Mouse (Mus musculus): ENCODE measurements around the gene Dedd. TPM values are rescaled to one million over a fixed set of nuclear protein-coding genes. Genes with fewer than 3 reads are reported as not detected.

The Dedd gene
- polyA plus RNA-seq, 1 experiment from 2014 or later = 32.8 TPM

DNA sequence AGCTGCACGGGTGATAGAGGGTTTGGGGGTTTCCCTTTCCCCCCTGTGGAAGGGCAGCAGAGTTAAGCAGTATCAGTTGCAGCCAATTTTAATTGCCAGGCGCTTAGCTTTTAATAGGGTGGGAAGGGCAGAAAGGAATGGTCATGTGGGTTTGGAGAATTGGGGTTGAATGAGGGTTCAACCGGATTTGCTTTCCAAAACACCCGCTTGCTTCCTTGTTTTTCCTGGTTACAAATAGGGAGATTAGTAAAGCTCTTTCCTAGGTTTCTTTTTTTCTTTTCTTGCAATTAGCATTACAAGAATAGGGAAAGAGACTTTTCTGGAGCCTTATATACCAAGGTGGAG is 1.2 kb downstream of the Dedd start:
- Histone ChIP-seq H3K36me3 (ENCODE audit: control insufficient read depth, insufficient read depth, low read length) (no peaks in the 10 kb centered on the region; the same call in 1 of the 2 replicates), H3K27me3 (ENCODE audit: control insufficient read depth, insufficient read depth, low read length) (no peaks in the 10 kb centered on the region), H3K27ac (replicated peaks) (peak overlapping the region; percentile 99), H3K4me2 (replicated peaks; ENCODE audit: low read depth) (peak overlapping the region; percentile 84), H3K4me1 (replicated peaks; ENCODE audit: control insufficient read depth, insufficient read depth) (0 out of 2 replicates have a peak, but pooled peaks cover 4% of the 10 kb centered on the region), H3K4me3 (ENCODE audit: low read depth, low read length) (peak overlapping the region; percentile 88), H3K9ac (ENCODE audit: low read length) (peak overlapping the region; percentile 93), H3K9me3 (ENCODE audit: control insufficient read depth, low read length) (no peaks in the 10 kb centered on the region)
- DNase-seq (ENCODE audit: low spot score) (no peak), ATAC-seq (ENCODE audit: low FRiP score, low TSS enrichment) (peak; percentile 4; the same call in 1 of the 2 replicates)
- TF ChIP-seq CTCF (IDR thresholded peaks at IDR 0.05; ENCODE audit: low read depth) (no peak), EP300 (optimal IDR thresholded peaks at IDR 0.05) (no peak)
- WGBS = 0% methylated on average over 4 of the region's 4 CpGs

DNA sequence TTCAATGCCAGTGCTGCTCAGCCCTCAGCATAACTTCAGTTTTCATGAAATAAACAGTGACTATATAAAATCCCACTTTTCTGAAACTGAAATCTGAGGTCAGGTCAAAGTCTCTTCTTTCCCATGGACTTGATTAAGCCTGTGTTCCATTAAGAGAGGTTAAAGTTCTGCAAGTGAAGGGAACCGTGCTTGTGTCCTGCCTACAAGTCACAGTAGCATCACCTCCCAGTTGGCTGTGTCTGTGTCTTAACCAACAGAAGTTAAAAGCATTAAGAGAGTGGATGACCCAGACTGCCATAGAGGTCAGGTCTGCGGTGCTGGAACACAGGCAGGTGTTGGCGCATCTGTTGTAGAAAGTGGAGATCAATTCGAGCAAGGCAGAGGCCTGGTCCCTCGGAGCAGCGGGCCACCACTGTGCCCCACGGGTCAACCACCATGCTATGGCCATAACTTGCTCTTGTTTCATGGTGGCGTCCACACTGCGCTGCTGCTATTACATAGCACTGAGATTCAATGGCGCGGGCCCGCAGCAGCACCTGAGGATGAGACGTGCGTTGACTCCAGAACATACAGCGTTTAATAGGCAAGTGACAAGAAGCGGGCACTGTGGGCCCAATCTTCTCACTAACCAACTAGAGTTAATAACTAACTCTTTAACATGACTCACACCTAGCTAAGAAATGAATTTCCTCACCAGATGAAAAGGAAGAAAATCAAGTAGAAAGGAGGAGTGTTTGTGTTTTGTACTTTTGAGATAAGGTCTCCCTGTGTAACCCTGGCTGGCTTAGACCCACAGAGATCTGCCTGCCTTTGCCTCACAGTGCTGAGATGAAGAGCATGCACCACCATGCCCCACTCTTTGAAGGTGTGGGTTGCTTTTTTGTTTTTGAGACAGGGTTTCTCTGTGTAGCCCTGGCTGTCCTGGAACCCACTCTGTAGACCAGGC is 13.6 kb downstream of the Dedd start:
- Histone ChIP-seq H3K9ac (ENCODE audit: low read length) (no peak overlapping the region), H3K27ac (replicated peaks) (0 out of 2 replicates have a peak overlapping the region, but pooled peaks have one; percentile 18), H3K36me3 (ENCODE audit: control insufficient read depth, insufficient read depth, low read length) (peaks cover 18% of the 10 kb centered on the region), H3K4me2 (replicated peaks; ENCODE audit: low read depth) (no peak overlapping the region), H3K9me3 (ENCODE audit: control insufficient read depth, low read length) (no peaks in the 10 kb centered on the region), H3K27me3 (ENCODE audit: control insufficient read depth, insufficient read depth, low read length) (no peaks in the 10 kb centered on the region), H3K4me3 (ENCODE audit: low read depth, low read length) (no peak overlapping the region), H3K4me1 (replicated peaks; ENCODE audit: control insufficient read depth, insufficient read depth) (no peaks in the 10 kb centered on the region)
- WGBS = 78% methylated on average over 16 of the region's 16 CpGs
- no peak for TF ChIP-seq CTCF (IDR thresholded peaks at IDR 0.05; ENCODE audit: low read depth)
- TF ChIP-seq EP300 (optimal IDR thresholded peaks at IDR 0.05) = no peak
- DNase-seq (ENCODE audit: low spot score) = peak; percentile 45
- ATAC-seq (ENCODE audit: low FRiP score, low TSS enrichment) = peak; percentile 66

DNA sequence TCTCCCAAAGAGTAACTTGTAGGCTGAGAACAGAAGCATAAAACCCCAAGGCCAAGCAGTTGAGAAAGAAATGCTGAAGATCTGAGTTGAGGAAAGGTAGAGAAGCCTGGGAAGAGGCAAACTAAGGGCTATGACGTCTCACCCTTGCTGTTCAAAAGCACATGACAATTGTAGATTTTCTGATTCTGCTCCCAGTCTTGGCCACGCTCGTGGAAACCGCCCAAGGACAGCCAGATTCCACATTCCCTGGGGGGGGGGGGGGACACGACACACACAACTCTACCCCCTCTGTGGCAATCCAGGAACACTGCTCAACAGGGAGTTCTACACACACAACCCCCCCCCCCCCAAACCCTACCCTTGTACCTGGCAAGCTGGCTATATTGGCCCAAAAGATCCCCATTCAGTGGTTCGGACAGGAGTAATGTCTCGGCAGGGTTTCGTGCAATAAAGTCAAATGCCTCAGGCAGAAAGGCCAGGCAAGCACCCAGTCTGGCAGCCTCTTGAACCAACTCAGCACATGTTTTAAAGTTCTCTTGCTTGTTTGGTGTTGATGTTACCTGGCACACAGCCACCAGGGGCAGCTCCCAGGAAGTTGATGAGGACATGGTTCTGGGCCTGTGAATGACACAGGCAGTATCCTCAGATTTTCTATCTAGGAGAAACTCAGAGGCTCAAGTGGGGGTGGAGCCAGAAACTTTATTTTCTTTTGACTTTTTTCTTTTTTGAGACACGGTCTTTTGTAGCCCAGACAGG is 15.2 kb downstream of the Dedd start:
- DNase-seq (ENCODE audit: low spot score) = peak; percentile 76
- Histone ChIP-seq H3K9ac (ENCODE audit: low read length) (no peak overlapping the region), H3K4me2 (replicated peaks; ENCODE audit: low read depth) (peak overlapping the region; percentile 83; the same call in 1 of the 2 replicates), H3K4me1 (replicated peaks; ENCODE audit: control insufficient read depth, insufficient read depth) (no peaks in the 10 kb centered on the region), H3K27ac (replicated peaks) (no peak overlapping the region), H3K27me3 (ENCODE audit: control insufficient read depth, insufficient read depth, low read length) (no peaks in the 10 kb centered on the region), H3K4me3 (ENCODE audit: low read depth, low read length) (no peak overlapping the region), H3K9me3 (ENCODE audit: control insufficient read depth, low read length) (no peaks in the 10 kb centered on the region), H3K36me3 (ENCODE audit: control insufficient read depth, insufficient read depth, low read length) (peaks cover 14% of the 10 kb centered on the region)
- peak; percentile 37 for ATAC-seq (ENCODE audit: low FRiP score, low TSS enrichment)
- WGBS = 77% methylated on average over 8 of the region's 9 CpGs
- TF ChIP-seq CTCF (IDR thresholded peaks at IDR 0.05; ENCODE audit: low read depth) (peak; percentile 31; the same call in 1 of the 2 replicates), EP300 (optimal IDR thresholded peaks at IDR 0.05) (no peak)

DNA sequence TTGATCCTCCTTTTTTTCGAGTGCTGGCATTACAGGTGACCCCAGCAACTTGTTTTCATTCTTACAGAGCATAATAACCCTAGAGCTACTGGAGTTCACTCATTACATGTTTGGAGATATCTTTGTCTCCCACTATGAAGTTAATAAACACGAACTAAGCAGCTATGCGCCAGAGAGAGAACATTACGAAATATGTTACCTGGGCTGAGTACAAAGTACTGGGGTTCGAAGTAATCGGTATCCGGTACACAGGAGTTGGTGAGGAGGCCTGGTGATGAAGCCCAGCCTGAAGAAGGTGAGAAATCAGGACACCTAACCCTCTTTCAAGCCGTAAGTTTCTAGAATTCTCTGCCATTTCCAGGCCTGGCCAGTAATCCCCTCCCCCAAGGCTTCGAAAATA is 15.8 kb downstream of the Dedd start:
- Histone ChIP-seq H3K36me3 (ENCODE audit: control insufficient read depth, insufficient read depth, low read length) (peaks cover 13% of the 10 kb centered on the region), H3K9ac (ENCODE audit: low read length) (peak overlapping the region; percentile 75), H3K4me3 (ENCODE audit: low read depth, low read length) (peak overlapping the region; percentile 94), H3K4me1 (replicated peaks; ENCODE audit: control insufficient read depth, insufficient read depth) (no peaks in the 10 kb centered on the region), H3K9me3 (ENCODE audit: control insufficient read depth, low read length) (no peaks in the 10 kb centered on the region), H3K27me3 (ENCODE audit: control insufficient read depth, insufficient read depth, low read length) (no peaks in the 10 kb centered on the region), H3K4me2 (replicated peaks; ENCODE audit: low read depth) (peak overlapping the region; percentile 83), H3K27ac (replicated peaks) (peak overlapping the region; percentile 77)
- 67% methylated on average over 9 of the region's 9 CpGs for WGBS
- ATAC-seq (ENCODE audit: low FRiP score, low TSS enrichment) (peak; percentile 9; the same call in 1 of the 2 replicates), DNase-seq (ENCODE audit: low spot score) (no peak)
- no peak for TF ChIP-seq CTCF (IDR thresholded peaks at IDR 0.05; ENCODE audit: low read depth)

DNA sequence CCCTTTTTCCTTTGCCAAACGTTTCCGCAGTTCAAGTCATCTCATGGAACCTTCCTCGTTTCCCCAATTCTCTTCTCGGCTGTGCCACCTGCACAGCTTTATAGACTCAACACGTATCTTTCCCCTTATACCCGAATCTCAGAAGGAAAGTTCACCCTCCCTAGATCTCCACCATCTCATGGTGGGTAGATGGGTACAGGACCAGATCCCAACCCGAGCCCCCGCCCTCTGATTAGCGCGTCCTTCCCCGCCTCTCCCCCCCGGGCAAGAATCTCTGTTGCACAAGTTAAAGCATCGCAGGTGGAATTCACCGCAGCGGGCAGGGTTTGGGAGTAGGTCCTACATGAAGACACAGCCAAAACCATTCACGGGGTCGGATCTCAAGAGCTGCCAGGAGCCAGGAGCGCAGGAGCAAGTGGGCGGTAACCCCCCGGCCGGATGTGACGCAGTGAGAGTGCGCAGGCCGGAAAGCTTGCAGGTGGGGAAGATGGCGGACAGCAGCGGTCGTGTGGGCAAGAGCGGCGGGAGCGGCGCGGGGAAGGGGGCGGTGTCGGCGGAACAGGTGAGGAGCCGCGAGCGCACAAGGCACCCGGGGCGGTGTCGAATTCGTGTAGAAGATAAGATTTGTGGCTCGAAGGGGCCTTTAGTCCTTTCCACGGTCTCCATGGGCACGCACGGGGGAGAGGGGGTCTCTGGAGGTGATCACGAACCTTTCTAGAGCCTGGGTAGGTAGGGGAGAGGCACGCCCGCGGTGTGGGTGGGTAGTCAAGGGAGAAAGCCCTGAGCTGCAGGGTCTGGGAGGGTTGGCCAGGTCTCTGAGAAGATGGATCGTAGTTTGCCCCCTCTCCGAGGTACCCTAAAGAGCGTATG is 16.5 kb downstream of the Dedd start, which contains the start of the genes Nit1 and Pfdn2:
TSS of gene Nit1 (minus strand) at position 422 of the 870 bp plus-strand sequence.
TSS of gene Pfdn2 (plus strand) at position 446 of the 870 bp plus-strand sequence.
- ATAC-seq (ENCODE audit: low FRiP score, low TSS enrichment) = peak; percentile 88
- peaks cover 11% of the 10 kb centered on the region for H3K36me3 ChIP-seq (ENCODE audit: control insufficient read depth, insufficient read depth, low read length)
- 1% methylated on average over 53 of the region's 53 CpGs for WGBS

More for the DNA sequence above, 16.5 kb downstream of the Dedd start, which contains the start of the genes Nit1 and Pfdn2:
- Histone ChIP-seq H3K4me2 (replicated peaks; ENCODE audit: low read depth) (peak within 1 kb of the TSS; percentile 83), H3K4me1 (replicated peaks; ENCODE audit: control insufficient read depth, insufficient read depth) (no peaks in the 10 kb centered on the region), H3K27me3 (ENCODE audit: control insufficient read depth, insufficient read depth, low read length) (no peaks in the 10 kb centered on the region), H3K4me3 (ENCODE audit: low read depth, low read length) (peak within 1 kb of the TSS; percentile 94), H3K9me3 (ENCODE audit: control insufficient read depth, low read length) (no peaks in the 10 kb centered on the region), H3K9ac (ENCODE audit: low read length) (peak within 1 kb of the TSS; percentile 75), H3K27ac (replicated peaks) (peak within 1 kb of the TSS; percentile 77)
- DNase-seq (ENCODE audit: low spot score) = peak; percentile 95
- TF ChIP-seq EP300 (optimal IDR thresholded peaks at IDR 0.05) = no peak
- TF ChIP-seq CTCF (IDR thresholded peaks at IDR 0.05; ENCODE audit: low read depth) = no peak
